Mouse (Mus musculus): Measurements from ENCODE around the gene Fgfr2.

GRCm38 (mm10) chr7:132921971-132922370 lies 201.2 kb downstream of the Fgfr2 start:
- TF ChIP-seq CTCF (IDR thresholded peaks at IDR 0.05; ENCODE audit: control insufficient read depth, insufficient read depth, insufficient replicate concordance, low read depth, low read length) (no peak), POLR2A (IDR thresholded peaks at IDR 0.05; ENCODE audit: control insufficient read depth, low read depth, low read length) (no peak)
